Mouse (Mus musculus): ENCODE data around the gene Kcnk13.

DNA sequence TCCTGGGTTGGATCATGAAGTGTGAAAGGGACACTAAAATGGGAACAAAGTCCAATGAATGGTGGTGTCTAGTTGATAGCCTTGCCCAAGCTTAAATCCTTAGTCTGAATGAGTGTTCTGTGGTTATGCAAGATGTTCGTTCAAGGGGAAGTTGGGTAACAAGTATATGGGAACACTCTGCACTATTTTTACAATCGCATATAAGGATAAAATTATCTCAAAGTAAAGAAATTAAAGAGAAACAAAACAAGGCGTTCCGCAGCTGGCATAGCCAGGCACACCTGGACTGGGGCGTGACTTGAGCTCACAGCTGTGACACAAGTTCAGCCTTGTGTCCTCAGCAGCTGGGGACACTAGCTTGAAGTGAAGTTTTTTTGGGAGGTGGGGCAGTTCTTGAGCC, 103.2 kb downstream of the Kcnk13 start:
- TF ChIP-seq CTCF (IDR thresholded peaks at IDR 0.05; ENCODE audit: low read depth, low read length) = no peak
- no peak for TF ChIP-seq POLR2A (IDR thresholded peaks at IDR 0.05; ENCODE audit: insufficient read depth, low read length)
- no peak for TF ChIP-seq EP300 (IDR thresholded peaks at IDR 0.05; ENCODE audit: insufficient read depth, low read depth, low read length)

Data from ES-Bruce4 (cell line).